Mouse (Mus musculus) R1 (cell line): ENCODE data around the gene Hic1.

Experiments
- DNase-seq: peaks from one replicate; pipeline ENCODE4 v3.0.0-alpha.2; 2018; ENCODE audit warnings: low read depth, low spot score

The Hic1 gene

DNA sequence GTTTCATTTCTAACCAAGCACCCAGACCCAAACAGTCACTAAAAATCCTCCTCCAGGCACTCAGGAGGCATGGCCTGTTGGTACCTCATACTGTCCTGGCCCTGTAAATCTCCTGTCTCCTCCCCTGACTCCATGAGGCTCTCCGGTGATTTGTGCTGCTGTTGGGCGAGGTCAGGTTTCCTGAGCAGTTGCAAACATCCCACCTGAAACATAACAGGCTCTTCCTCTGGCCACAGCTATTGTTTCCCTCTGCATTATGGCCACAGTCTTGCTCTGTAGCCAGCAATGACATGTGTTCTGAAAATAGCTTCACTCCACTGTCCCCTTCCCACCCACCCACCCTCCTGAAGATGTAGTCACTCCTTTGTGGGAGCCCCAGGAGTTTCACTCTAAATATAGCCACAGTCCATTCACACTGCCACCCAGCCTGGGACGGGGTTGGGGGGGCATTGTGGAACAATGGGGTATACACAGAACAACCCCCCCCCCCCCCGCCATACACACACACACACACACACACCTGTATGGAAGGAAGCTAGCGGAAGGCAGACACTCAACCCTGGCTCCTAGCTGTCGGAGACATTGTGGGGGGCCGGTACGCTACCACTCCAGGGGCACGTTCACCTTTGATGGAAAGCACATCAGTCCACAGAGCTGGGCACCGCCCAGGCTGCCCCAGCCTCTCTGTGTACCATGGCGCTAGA is 20.8 kb downstream of the Hic1 start:
- no peak for DNase-seq

GRCm38 (mm10) chr11:75147846-75148168 is 21.5 kb downstream of the Hic1 start:
- DNase-seq = peak; percentile 62

GRCm38 (mm10) chr11:75147106-75147845 is 22.0 kb downstream of the Hic1 start:
- DNase-seq = no peak

- DNase-seq = no peak
These were observed 23.5 kb downstream of the Hic1 start for GRCm38 (mm10) chr11:75145841-75146240.

DNA sequence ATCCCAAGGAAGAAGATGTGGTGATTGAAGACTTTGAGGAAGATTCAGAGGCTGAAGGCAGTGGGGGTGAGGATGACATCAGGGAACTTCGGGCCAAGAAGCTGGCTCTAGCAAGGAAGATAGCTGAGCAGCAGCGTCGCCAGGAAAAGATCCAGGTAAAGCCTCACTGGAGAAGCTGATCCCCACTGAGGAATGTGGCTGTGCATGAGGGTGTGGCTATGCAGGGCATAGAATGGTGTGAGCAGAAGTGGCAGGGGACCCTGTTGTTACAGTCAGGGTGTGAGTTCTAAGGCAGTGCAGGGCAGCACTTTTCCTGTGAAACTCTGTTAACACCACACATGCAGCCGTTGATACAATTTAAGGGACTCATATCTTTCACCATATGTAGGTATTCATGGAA is 26.6 kb downstream of the Hic1 start:
- peak; percentile 51 for DNase-seq

DNA sequence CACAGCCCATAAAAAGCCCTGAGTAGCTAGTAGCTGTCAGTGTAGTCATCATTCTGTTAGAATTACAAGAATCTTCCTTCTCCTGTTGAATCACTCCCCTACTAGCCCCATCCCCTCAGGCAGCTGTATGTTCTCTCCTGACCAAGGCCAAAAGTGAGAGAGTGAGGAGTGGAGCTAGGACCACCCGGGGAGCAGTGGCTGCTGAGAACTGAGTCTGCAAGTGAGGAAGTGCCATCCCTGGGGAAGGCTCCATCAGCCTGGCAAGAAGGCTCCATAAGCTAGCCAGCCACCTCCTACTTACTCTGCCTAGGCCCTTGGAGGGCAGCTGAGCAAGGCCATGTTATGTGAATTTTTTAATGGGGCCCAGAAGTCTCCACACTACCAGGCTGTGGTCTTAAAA is 27.4 kb downstream of the Hic1 start:
- DNase-seq = peak; percentile 35

DNA sequence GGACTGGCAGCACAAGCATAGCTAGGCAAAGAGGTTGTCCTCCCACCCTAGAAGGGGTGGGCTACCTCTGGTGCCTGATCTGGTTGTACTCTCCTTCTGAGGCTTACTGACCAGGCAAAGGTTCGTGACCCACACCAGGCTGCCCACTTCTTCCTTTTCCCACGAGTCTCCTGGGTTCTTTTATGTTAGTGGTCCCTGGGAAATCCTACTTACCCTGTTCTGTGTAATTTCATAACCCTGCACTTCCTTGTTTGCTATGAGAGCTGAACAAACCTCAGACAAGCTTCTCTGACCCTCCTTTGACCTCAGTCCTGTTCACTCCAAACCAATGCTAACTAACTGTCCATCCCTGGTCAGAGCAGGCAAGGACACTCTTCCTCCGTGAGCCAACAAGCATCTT is 28.3 kb downstream of the Hic1 start:
- no peak for DNase-seq

GRCm38 (mm10) chr11:75140431-75140830 is 28.9 kb downstream of the Hic1 start:
- DNase-seq = no peak

DNA sequence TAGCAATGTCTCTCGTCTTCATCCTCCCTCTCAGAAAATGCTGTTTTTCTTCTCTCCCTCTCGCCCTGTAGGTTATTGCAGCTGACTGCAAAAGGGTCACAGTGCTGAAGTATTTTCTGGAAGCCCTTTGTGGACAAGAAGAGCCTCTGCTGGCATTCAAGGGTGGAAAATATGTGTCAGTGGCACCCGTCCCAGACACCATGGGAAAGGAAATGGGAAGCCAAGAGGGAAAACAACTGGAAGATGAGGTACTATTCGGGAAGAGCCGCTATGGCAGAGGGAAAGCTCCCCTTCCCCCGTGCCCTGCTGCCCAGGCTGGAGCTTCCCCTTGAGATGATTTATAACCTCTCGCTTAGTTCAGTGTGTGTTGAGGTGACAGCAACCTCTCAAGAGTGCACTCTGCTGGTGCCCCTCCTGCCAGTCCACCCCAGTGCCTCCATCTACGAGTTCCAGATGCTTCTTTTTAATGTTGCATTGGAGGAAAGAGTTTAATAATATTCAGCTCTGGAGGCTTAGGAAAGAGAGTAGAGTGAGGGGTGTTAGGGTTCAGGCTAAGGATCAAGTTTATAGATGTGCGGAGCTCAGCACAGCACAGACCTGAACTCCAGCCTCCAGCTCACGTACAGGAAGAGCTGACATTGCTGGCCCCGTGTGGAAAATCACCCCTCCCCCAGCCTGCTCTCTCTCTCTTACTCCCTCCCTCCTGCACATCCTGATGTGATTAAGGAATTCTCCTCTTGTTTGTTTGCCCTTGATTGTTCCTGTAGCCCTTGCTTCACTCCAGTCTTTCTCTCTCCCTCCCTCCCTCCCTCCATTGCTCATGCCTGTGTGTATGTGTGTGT is 30.0 kb downstream of the Hic1 start:
- peak; percentile 33 for DNase-seq

DNA sequence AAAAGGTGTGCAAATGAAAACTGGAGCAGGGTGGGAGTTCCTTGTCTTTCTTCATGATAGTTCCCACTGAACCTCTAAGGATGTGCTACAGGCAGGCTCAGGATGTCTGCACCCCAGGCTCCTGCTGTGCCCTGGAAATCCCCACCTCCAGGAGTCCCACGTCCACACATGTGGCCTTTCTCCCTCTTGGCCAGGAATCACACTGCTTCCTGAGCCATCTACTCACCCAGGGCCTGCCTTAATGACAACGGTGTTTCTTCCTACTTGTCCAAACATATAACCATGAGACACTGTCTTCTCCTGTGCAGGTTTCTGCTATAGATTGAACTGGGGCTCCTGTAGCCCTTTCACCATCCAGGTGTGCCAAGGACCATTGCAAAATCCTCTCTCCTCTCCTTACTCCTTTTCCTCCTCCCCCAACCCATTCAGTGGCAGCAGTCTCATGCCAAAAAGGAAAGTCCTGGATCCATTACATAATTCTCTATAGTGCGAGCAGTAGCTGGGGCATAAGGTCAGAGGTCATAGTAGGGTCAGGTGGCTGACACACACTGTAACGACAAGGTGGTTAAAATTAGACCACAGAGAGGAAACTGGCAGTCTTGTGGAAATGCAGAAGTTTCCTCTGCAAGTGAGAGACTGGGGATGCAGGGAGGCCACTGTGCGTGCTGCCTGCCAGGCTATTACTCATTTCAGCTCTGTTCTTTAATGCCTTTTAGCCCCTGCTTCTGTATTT is 32.5 kb downstream of the Hic1 start:
- peak; percentile 25 for DNase-seq

DNA sequence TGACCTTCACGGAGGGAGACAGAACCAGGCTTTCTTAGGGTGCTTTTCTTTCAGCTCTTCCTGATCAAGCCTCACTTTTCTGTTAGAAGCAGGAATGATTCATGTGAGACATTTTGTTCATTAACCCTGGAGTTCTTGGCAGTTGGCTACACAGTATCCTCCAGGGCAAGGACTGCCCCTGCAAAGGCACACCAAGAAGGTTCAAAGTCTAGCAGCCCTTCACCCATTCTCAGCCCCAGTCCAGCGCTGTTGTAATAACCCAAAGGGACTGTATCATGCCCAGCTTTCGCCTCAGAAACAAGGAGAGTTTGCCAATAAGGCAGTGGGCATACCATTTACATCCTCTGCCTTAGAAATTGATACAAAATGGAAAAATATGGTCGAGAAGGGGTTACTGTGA is 34.0 kb downstream of the Hic1 start:
- DNase-seq = no peak

- DNase-seq = no peak
These were observed 34.7 kb downstream of the Hic1 start for GRCm38 (mm10) chr11:75134485-75135068.

DNA sequence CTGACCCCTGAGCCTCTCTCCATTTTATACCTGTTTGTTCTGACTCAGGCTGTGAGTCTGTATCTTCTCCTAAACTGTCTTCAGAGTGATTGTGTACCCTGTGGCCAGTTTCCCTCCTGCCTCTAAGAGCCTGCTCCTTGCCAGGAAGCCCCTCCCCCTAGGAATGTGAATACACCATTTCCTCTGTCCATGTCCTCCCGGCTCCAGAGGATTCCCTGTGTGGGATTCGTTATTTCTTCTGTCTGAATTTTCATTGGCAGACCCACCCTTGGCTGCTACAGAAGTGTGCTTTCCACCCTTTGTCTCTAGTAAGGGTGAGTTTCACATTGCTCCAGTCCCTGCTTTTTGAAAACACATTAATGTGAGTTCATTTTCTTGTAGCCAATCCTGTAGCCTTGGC is 35.4 kb downstream of the Hic1 start:
- peak; percentile 67 for DNase-seq

- no peak for DNase-seq
These were observed 35.9 kb downstream of the Hic1 start for GRCm38 (mm10) chr11:75133391-75133790.

DNA sequence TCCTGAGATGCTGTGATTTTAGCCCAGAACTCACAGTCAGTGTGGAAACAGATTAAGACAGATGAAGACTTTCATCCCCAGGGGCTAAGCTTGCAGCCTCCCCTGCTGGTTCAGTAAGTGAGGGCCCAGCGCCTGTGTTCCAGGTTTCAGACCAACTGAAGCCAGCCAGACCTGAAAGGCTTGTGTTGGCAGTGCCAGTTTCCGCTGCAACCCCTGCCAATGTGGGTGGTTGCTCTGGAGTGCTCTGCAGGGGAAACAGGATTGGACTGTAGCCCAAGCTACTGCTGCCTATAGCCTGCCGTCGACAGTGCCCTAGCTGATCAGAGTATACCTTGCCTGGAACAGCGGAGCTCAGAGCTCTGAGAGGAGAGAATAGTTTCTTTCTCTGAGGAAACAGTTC is 37.0 kb downstream of the Hic1 start:
- no peak for DNase-seq

DNA sequence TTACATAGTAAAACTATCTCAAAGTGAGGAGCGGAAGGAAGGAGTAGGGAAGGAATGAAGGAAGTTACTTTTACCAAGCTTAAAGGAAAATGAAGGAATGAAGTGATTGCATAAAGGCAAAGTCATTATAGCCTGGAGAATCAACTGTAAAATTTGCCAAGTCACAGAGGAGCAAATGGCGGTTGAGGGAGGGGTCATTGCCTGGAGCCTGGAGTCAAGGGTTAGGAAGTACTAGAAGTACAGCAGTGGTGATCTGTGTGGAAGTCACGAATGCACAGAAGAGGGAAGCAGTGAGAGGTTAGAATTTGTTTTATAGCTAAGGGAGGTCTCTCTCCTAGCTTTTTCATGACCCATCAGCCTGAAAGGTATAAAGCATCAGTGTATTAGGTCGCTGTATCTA is 38.0 kb downstream of the Hic1 start:
- DNase-seq = no peak

GRCm38 (mm10) chr11:75129481-75129880 is 39.8 kb downstream of the Hic1 start:
- no peak for DNase-seq

DNA sequence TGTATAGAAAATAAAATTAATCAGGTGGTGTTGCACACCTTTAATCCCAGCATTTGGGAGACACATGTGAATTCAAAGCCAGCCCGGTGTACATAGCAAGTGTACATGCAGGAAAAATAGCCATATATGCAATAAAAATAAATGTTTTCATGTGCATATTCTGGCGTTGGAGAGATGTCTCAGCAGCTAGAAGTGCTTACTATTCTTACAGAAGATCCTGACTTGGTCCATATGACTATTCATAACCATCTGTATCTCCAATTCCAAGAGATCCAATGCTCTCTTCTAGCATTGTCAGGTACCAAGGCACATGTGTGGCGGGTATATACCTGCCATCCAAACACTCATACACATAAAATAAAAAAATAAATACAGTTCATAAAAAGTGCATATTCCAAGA is 42.9 kb downstream of the Hic1 start:
- DNase-seq = no peak

GRCm38 (mm10) chr11:75124406-75124805 is 44.9 kb downstream of the Hic1 start:
- DNase-seq = no peak

- DNase-seq = no peak
These were observed 48.0 kb downstream of the Hic1 start for GRCm38 (mm10) chr11:75121348-75121747.

GRCm38 (mm10) chr11:75119841-75120240 is 49.5 kb downstream of the Hic1 start:
- DNase-seq = no peak

DNA sequence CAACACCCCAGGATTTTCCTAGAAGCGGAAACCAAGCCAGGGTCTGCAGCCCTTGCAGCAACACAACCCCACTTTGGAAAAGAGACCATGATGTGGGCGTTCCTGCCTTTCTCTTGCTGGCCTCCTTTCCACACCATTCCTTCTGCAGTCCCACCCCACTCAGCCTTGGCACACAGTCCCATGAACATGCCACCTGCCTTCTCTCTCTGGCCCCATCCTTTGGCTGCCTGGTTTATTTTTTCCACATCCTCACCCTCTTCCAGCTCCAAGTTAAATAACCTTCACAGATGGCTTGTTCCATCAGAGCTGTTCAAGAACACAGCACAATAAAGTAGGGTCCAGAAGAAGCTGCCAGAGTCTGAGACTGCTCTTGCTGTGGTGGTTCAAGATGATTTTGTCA is 50.0 kb downstream of the Hic1 start:
- no peak for DNase-seq
